Mouse (Mus musculus) midbrain, embryonic 15.5 days (tissue): ENCODE measurements at regions not wholly inside any gene's neighbourhood (a gene's known extent, or its start where the extent isn't known, plus 50 kb on each side); places are given as distances from the start of the nearest gene placed in this dataset.
"Not testable (repeated sequence)": the region's sequence is repeated elsewhere in the genome, so short reads cannot be mapped to it uniquely, and the experiment has no call there.

Source experiments
- ATAC-seq: fragments of 200-750 bp; cut with Nextera tagmentation; replicated peaks from 2 replicates; pipeline ENCODE4 v1.8.0; 2017; ENCODE audit warnings: moderate TSS enrichment
- H3K27ac ChIP-seq: fragments of 300-500 bp; sonication (generic); 2 replicates; pipeline ENCODE4 v1.5.1; 2015; ENCODE audit warnings: mild to moderate bottlenecking, inconsistent platforms
- H3K27me3 ChIP-seq: fragments of 300-500 bp; sonication (generic); replicated peaks from 2 replicates; pipeline ENCODE4 v1.6.1; 2015; ENCODE audit warnings: inconsistent platforms
- H3K36me3 ChIP-seq: fragments of 300-500 bp; sonication (generic); replicated peaks from 2 replicates; pipeline ENCODE4 v1.6.1; 2015; ENCODE audit warnings: inconsistent platforms
- H3K4me1 ChIP-seq: fragments of 300-500 bp; sonication (generic); 2 replicates; pipeline ENCODE4 v1.6.1; 2015; ENCODE audit warnings: inconsistent platforms
- H3K4me2 ChIP-seq: fragments of 300-500 bp; sonication (generic); 2 replicates; pipeline ENCODE4 v1.6.1; 2015; ENCODE audit warnings: inconsistent platforms, mild to moderate bottlenecking, moderate library complexity
- H3K4me3 ChIP-seq: fragments of 300-500 bp; sonication (generic); 2 replicates; pipeline ENCODE4 v1.5.1; 2015; ENCODE audit warnings: mild to moderate bottlenecking, inconsistent platforms
- H3K9ac ChIP-seq: fragments of 300-500 bp; sonication (generic); 2 replicates; pipeline ENCODE4 v1.6.1; 2015; ENCODE audit warnings: mild to moderate bottlenecking, inconsistent platforms
- H3K9me3 ChIP-seq: fragments of 300-500 bp; sonication (generic); 2 replicates; pipeline ENCODE4 v1.6.1; 2016; ENCODE audit warnings: inconsistent platforms
- WGBS: fragments of 180-500 bp; shearing (Covaris S2); methylation state at CpG from one replicate; pipeline ENCODE4 v1.1.7; 2015; ENCODE audit warnings: mixed read lengths; 5-methylcytosine and 5-hydroxymethylcytosine counted together

GRCm38 (mm10) chr9:6845281-6845680, 339.0 kb downstream of the Dync2h1 start:
- not testable (repeated sequence) for H3K4me2 ChIP-seq, H3K27me3 ChIP-seq, H3K9me3 ChIP-seq, H3K9ac ChIP-seq, H3K4me3 ChIP-seq, H3K36me3 ChIP-seq, H3K4me1 ChIP-seq, ATAC-seq, H3K27ac ChIP-seq
- WGBS, result 96% methylated on average over 2 of the region's 2 CpGs

- not testable (repeated sequence) for H3K9me3 ChIP-seq, H3K4me2 ChIP-seq, H3K4me1 ChIP-seq, H3K36me3 ChIP-seq, H3K9ac ChIP-seq, H3K27ac ChIP-seq, H3K27me3 ChIP-seq, H3K4me3 ChIP-seq, ATAC-seq
- WGBS, result 81% methylated on average over 5 of the region's 5 CpGs
Observed at GRCm38 (mm10) chr9:6834936-6835335, 349.3 kb downstream of the Dync2h1 start.

GRCm38 (mm10) chr9:6834470-6834869, 349.8 kb downstream of the Dync2h1 start:
- no peak overlapping the region for H3K4me2 ChIP-seq
- no peak overlapping the region for H3K9ac ChIP-seq
- H3K27ac ChIP-seq, result no peak overlapping the region
- no peaks in the 10 kb centered on the region for H3K9me3 ChIP-seq
- H3K36me3 ChIP-seq, result no peaks in the 10 kb centered on the region
- no peaks in the 10 kb centered on the region for H3K4me1 ChIP-seq
- no peak overlapping the region for H3K4me3 ChIP-seq
- H3K27me3 ChIP-seq, result no peaks in the 10 kb centered on the region
- 66% methylated on average over 5 of the region's 5 CpGs for whole genome bisulfite sequencing
- ATAC-seq, result no peak

GRCm38 (mm10) chr9:6832862-6833261, 351.4 kb downstream of the Dync2h1 start:
- Histone ChIP-seq H3K4me3 (no peak overlapping the region), H3K27ac (no peak overlapping the region), H3K9ac (no peak overlapping the region), H3K4me1 (no peaks in the 10 kb centered on the region), H3K4me2 (no peak overlapping the region), H3K27me3 (no peaks in the 10 kb centered on the region), H3K36me3 (no peaks in the 10 kb centered on the region), H3K9me3 (no peaks in the 10 kb centered on the region)
- ATAC-seq, result no peak
- WGBS, result 32% methylated on average over 2 of the region's 2 CpGs

GRCm38 (mm10) chr9:6831642-6832041, 352.6 kb downstream of the Dync2h1 start:
- not testable (repeated sequence) for H3K36me3 ChIP-seq, H3K27me3 ChIP-seq

GRCm38 (mm10) chr9:6826581-6826980, 357.7 kb downstream of the Dync2h1 start:
- no peaks in the 10 kb centered on the region for H3K36me3 ChIP-seq
- H3K27ac ChIP-seq, result no peak overlapping the region
- H3K4me1 ChIP-seq, result no peaks in the 10 kb centered on the region
- ATAC-seq, result no peak
- no peaks in the 10 kb centered on the region for H3K9me3 ChIP-seq
- H3K4me3 ChIP-seq, result no peak overlapping the region
- no peak overlapping the region for H3K9ac ChIP-seq
- 85% methylated on average over 3 of the region's 3 CpGs for WGBS
- H3K4me2 ChIP-seq, result no peak overlapping the region
- no peaks in the 10 kb centered on the region for H3K27me3 ChIP-seq

More at GRCm38 (mm10) chr9:6831642-6832041, 352.6 kb downstream of the Dync2h1 start:
- not testable (repeated sequence) for H3K27ac ChIP-seq, H3K4me1 ChIP-seq, H3K4me2 ChIP-seq, ATAC-seq, H3K9ac ChIP-seq, H3K4me3 ChIP-seq, H3K9me3 ChIP-seq
- WGBS, result 34% methylated on average over 6 of the region's 6 CpGs

GRCm38 (mm10) chr9:6825609-6826008, 358.6 kb downstream of the Dync2h1 start:
- H3K4me3 ChIP-seq, result no peak overlapping the region
- H3K27ac ChIP-seq, result no peak overlapping the region
- H3K36me3 ChIP-seq, result no peaks in the 10 kb centered on the region
- H3K4me2 ChIP-seq, result no peak overlapping the region
- ATAC-seq, result no peak
- no peak overlapping the region for H3K9ac ChIP-seq
- H3K4me1 ChIP-seq, result no peaks in the 10 kb centered on the region
- no peaks in the 10 kb centered on the region for H3K27me3 ChIP-seq
- H3K9me3 ChIP-seq, result no peaks in the 10 kb centered on the region

- not testable (repeated sequence) for H3K4me1 ChIP-seq, H3K27me3 ChIP-seq, H3K4me2 ChIP-seq, H3K27ac ChIP-seq, H3K4me3 ChIP-seq, H3K9ac ChIP-seq, ATAC-seq, H3K36me3 ChIP-seq, H3K9me3 ChIP-seq
- 43% methylated on average over 1 of the region's 1 CpGs for WGBS
Observed at GRCm38 (mm10) chr9:6823946-6824345, 360.3 kb downstream of the Dync2h1 start.

- no peak for ATAC-seq
- no peak overlapping the region for H3K4me2 ChIP-seq
- no peaks in the 10 kb centered on the region for H3K4me1 ChIP-seq
- no peaks in the 10 kb centered on the region for H3K36me3 ChIP-seq
- no peak overlapping the region for H3K9ac ChIP-seq
- H3K4me3 ChIP-seq, result no peak overlapping the region
- H3K27ac ChIP-seq, result no peak overlapping the region
- 91% methylated on average over 1 of the region's 1 CpGs for WGBS
- H3K9me3 ChIP-seq, result no peaks in the 10 kb centered on the region
- no peaks in the 10 kb centered on the region for H3K27me3 ChIP-seq
Observed at GRCm38 (mm10) chr9:6823536-6823935, 360.7 kb downstream of the Dync2h1 start.

- Histone ChIP-seq H3K27ac (no peak overlapping the region), H3K4me1 (no peaks in the 10 kb centered on the region), H3K4me2 (no peak overlapping the region), H3K4me3 (no peak overlapping the region), H3K9me3 (no peaks in the 10 kb centered on the region), H3K9ac (no peak overlapping the region), H3K27me3 (no peaks in the 10 kb centered on the region), H3K36me3 (no peaks in the 10 kb centered on the region)
- no peak for ATAC-seq
- WGBS, result 25% methylated on average over 2 of the region's 2 CpGs
Observed at GRCm38 (mm10) chr9:6776671-6777070, 407.6 kb downstream of the Dync2h1 start.

GRCm38 (mm10) chr9:6741478-6741877, 442.8 kb downstream of the Dync2h1 start:
- Histone ChIP-seq H3K9ac (no peak overlapping the region), H3K9me3 (no peaks in the 10 kb centered on the region), H3K27ac (no peak overlapping the region), H3K4me3 (no peak overlapping the region), H3K4me2 (no peak overlapping the region), H3K27me3 (no peaks in the 10 kb centered on the region), H3K4me1 (no peaks in the 10 kb centered on the region), H3K36me3 (no peaks in the 10 kb centered on the region)
- ATAC-seq, result no peak
- WGBS, result 95% methylated on average over 1 of the region's 1 CpGs

- Histone ChIP-seq H3K9ac (no peak overlapping the region), H3K36me3 (no peaks in the 10 kb centered on the region), H3K9me3 (no peaks in the 10 kb centered on the region), H3K4me2 (no peak overlapping the region), H3K4me3 (no peak overlapping the region), H3K27ac (no peak overlapping the region), H3K27me3 (no peaks in the 10 kb centered on the region), H3K4me1 (no peaks in the 10 kb centered on the region)
- 36% methylated on average over 1 of the region's 1 CpGs for WGBS
- no peak for ATAC-seq
Observed at GRCm38 (mm10) chr9:6736411-6736810, 447.8 kb downstream of the Dync2h1 start.

GRCm38 (mm10) chr9:6726411-6726810, 456.8 kb upstream of the Ddi1 start:
- Histone ChIP-seq H3K27me3 (no peaks in the 10 kb centered on the region), H3K9me3 (no peaks in the 10 kb centered on the region), H3K4me3 (no peak overlapping the region), H3K4me1 (no peaks in the 10 kb centered on the region), H3K4me2 (no peak overlapping the region), H3K36me3 (no peaks in the 10 kb centered on the region), H3K9ac (no peak overlapping the region), H3K27ac (no peak overlapping the region)
- no peak for ATAC-seq
- WGBS, result 44% methylated on average over 1 of the region's 1 CpGs

- Histone ChIP-seq H3K4me3 (no peak overlapping the region), H3K36me3 (no peaks in the 10 kb centered on the region), H3K27ac (no peak overlapping the region), H3K27me3 (no peaks in the 10 kb centered on the region), H3K4me1 (no peaks in the 10 kb centered on the region), H3K9ac (no peak overlapping the region), H3K4me2 (no peak overlapping the region), H3K9me3 (no peaks in the 10 kb centered on the region)
- WGBS, result 63% methylated on average over 3 of the region's 3 CpGs
- peak; percentile 74 for ATAC-seq
Observed at GRCm38 (mm10) chr9:6677225-6677718, 407.6 kb upstream of the Ddi1 start.
